Mouse (Mus musculus) liver, embryonic 15.5 days (tissue): ENCODE results near the gene Faap24. TPM values are rescaled to one million over a fixed set of nuclear protein-coding genes. Genes with fewer than 3 reads are reported as not detected.

Experiments
- ATAC-seq: fragments of 200-750 bp; cut with Nextera tagmentation; 2 replicates; pipeline ENCODE4 v1.8.0; 2017; ENCODE audit warnings: moderate number of reproducible peaks, mild to moderate bottlenecking, moderate library complexity; ENCODE audit not compliant: insufficient read depth
- H3K27ac ChIP-seq: fragments of 300-500 bp; sonication (generic); replicated peaks from 2 replicates; pipeline ENCODE4 v1.5.1; 2015; ENCODE audit warnings: mild to moderate bottlenecking, inconsistent platforms
- H3K27me3 ChIP-seq: fragments of 300-500 bp; sonication (generic); 2 replicates; pipeline ENCODE4 v1.6.1; 2015; ENCODE audit warnings: mild to moderate bottlenecking, inconsistent platforms
- H3K36me3 ChIP-seq: fragments of 300-500 bp; sonication (generic); replicated peaks from 2 replicates; pipeline ENCODE4 v1.6.1; 2015; ENCODE audit warnings: moderate library complexity, mild to moderate bottlenecking, inconsistent platforms
- H3K4me1 ChIP-seq: fragments of 300-500 bp; sonication (generic); replicated peaks from 2 replicates; pipeline ENCODE4 v1.6.1; 2015; ENCODE audit warnings: inconsistent platforms
- H3K4me2 ChIP-seq: fragments of 300-500 bp; sonication (generic); 2 replicates; pipeline ENCODE4 v1.6.1; 2015; ENCODE audit warnings: moderate library complexity, mild to moderate bottlenecking, inconsistent platforms
- H3K4me3 ChIP-seq: fragments of 300-500 bp; sonication (generic); replicated peaks from 2 replicates; pipeline ENCODE4 v1.5.1; 2015; ENCODE audit warnings: mild to moderate bottlenecking, inconsistent platforms
- H3K9ac ChIP-seq: fragments of 300-500 bp; sonication (generic); 2 replicates; pipeline ENCODE4 v1.6.1; 2015; ENCODE audit warnings: moderate library complexity, mild to moderate bottlenecking, inconsistent platforms
- H3K9me3 ChIP-seq: fragments of 300-500 bp; sonication (generic); replicated peaks from 2 replicates; pipeline ENCODE4 v1.6.1; 2016; ENCODE audit warnings: inconsistent platforms
- WGBS: fragments of 180-500 bp; shearing (Covaris S2); methylation state at CpG from one replicate; pipeline ENCODE4 v1.1.7; 2015; ENCODE audit warnings: mixed read lengths; ENCODE audit not compliant: insufficient replicate concordance; 5-methylcytosine and 5-hydroxymethylcytosine counted together
- polyA plus RNA-seq: library from polyadenylated mRNA; unstranded; fragments of >200 nt; fragmentation: Nextera tagmentation; extraction: Ambion mirVana; gene quantifications from 2 replicates; pipeline ENCODE4 v1.2.1, GENCODE M21; 2015

Gene Faap24
- polyA plus RNA-seq, 1 experiment from 2014 or later, result 19.7 TPM

- Histone ChIP-seq H3K9ac (no peak overlapping the region), H3K9me3 (no peaks in the 10 kb centered on the region), H3K27ac (no peak overlapping the region), H3K4me2 (no peak overlapping the region), H3K27me3 (no peaks in the 10 kb centered on the region), H3K4me3 (no peak overlapping the region), H3K4me1 (no peaks in the 10 kb centered on the region), H3K36me3 (peaks cover 17% of the 10 kb centered on the region)
- 42% methylated on average over 6 of the region's 6 CpGs for WGBS
- peak; percentile 37; the same call in 1 of the 2 replicates for ATAC-seq
These were observed 10.1 kb downstream of the Faap24 start for GRCm38 (mm10) chr7:35386525-35386952.

DNA sequence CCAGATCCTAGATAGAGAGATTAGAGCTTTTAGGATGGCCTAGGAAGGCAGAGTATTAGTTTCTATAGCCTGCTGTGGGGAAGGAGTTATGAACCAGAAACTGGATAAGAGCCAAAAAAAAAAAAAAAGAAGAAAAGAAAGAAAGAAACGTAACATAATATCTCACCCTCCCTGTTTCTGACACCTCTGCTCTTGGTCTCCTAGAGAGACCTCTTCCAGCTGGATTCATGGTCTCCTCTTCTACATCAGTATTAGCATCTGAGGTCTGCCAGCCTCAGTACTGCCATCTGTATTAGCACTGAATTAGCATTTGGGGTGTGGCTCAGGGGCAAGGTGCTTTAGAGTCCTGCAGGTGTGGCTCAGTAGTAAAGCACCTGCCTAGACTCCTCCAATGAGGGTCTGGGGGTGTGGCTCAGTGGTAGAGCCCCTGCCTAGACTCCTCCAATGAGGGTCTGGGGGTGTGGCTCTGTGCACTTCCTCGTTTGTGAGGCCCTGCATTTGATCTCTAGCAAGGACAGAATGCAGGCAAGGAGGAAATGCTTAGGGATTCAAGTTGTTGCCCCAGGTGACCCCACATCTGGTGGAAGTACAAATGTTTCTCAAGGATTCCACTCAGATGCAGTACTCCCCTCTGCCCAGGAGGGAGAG, 13.8 kb downstream of the Faap24 start:
- Histone ChIP-seq H3K27ac (no peak overlapping the region), H3K9ac (no peak overlapping the region), H3K9me3 (no peaks in the 10 kb centered on the region), H3K4me1 (peaks cover 4% of the 10 kb centered on the region; the same call in 1 of the 2 replicates), H3K4me2 (no peak overlapping the region), H3K4me3 (no peak overlapping the region), H3K27me3 (no peaks in the 10 kb centered on the region; the same call in 1 of the 2 replicates), H3K36me3 (peaks cover 13% of the 10 kb centered on the region; the same call in 1 of the 2 replicates)
- no peak for ATAC-seq
- 28% methylated on average over 2 of the region's 2 CpGs for WGBS

DNA sequence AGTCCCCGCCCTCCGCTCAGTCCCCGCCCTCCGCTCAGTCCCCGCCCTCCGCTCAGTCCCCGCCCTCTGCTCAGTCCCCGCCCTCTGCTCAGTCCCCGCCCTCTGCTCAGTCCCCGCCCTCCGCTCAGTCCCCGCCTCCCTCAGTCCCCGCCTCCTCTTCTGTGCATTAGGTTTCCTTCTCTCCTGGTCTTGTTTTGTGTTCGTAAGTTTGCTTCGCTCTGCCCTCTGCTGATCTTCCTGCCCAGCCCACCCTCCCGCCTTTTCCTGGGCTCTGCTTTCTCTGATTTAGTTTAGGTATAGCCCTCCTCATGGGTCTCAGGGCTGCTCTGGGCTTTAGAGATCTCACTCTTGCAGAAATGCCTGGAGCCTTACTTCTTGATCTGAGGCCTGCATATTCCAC, 14.8 kb downstream of the Faap24 start:
- Histone ChIP-seq H3K4me2 (no peak overlapping the region), H3K36me3 (peaks cover 13% of the 10 kb centered on the region; the same call in 1 of the 2 replicates), H3K9me3 (no peaks in the 10 kb centered on the region), H3K27me3 (no peaks in the 10 kb centered on the region; the same call in 1 of the 2 replicates), H3K4me3 (no peak overlapping the region), H3K9ac (no peak overlapping the region), H3K4me1 (peaks cover 4% of the 10 kb centered on the region; the same call in 1 of the 2 replicates), H3K27ac (no peak overlapping the region)
- no peak for ATAC-seq
- WGBS, result 62% methylated on average over 15 of the region's 16 CpGs

GRCm38 (mm10) chr7:35380351-35380750, 16.3 kb downstream of the Faap24 start:
- Histone ChIP-seq H3K4me1 (peaks cover 4% of the 10 kb centered on the region; the same call in 1 of the 2 replicates), H3K9me3 (no peaks in the 10 kb centered on the region), H3K36me3 (peaks cover 4% of the 10 kb centered on the region; the same call in 1 of the 2 replicates), H3K27me3 (no peaks in the 10 kb centered on the region; the same call in 1 of the 2 replicates), H3K27ac (no peak overlapping the region), H3K4me2 (no peak overlapping the region), H3K4me3 (no peak overlapping the region), H3K9ac (no peak overlapping the region)
- ATAC-seq, result no peak
- WGBS, result 61% methylated on average over 8 of the region's 8 CpGs

GRCm38 (mm10) chr7:35379492-35380119, 17.0 kb downstream of the Faap24 start:
- Histone ChIP-seq H3K36me3 (peaks cover 3% of the 10 kb centered on the region; the same call in 1 of the 2 replicates), H3K4me3 (no peak overlapping the region), H3K27me3 (no peaks in the 10 kb centered on the region; the same call in 1 of the 2 replicates), H3K9me3 (no peaks in the 10 kb centered on the region), H3K4me1 (peaks cover 4% of the 10 kb centered on the region; the same call in 1 of the 2 replicates), H3K4me2 (no peak overlapping the region), H3K9ac (no peak overlapping the region), H3K27ac (no peak overlapping the region)
- WGBS, result 45% methylated on average over 14 of the region's 16 CpGs
- no peak for ATAC-seq

GRCm38 (mm10) chr7:35376623-35377022, 20.0 kb downstream of the Faap24 start:
- Histone ChIP-seq H3K36me3 (no peaks in the 10 kb centered on the region), H3K4me2 (no peak overlapping the region), H3K27ac (no peak overlapping the region), H3K9ac (no peak overlapping the region), H3K9me3 (no peaks in the 10 kb centered on the region), H3K4me1 (peaks cover 4% of the 10 kb centered on the region; the same call in 1 of the 2 replicates), H3K4me3 (no peak overlapping the region), H3K27me3 (no peaks in the 10 kb centered on the region; the same call in 1 of the 2 replicates)
- WGBS, result 80% methylated on average over 9 of the region's 9 CpGs
- ATAC-seq, result no peak

DNA sequence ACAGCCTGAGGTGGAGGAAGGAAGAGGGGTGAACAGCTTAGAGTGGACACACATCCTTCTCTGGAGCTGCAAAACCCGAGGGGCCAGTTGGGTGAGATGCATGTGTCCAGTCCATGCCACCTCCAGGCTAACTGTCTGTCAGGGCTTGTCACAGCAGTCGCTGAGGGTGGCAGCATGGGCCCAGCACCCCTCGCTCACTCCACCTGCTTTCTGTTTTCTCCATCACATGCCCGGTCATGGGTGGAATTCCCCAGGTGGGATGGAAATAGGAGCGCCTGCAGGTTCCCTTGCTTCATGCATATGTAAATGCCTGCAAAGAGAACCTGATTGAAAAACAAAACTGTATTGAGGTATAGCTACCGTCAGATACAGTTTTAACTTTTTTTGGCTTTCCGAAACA, 22.4 kb downstream of the Faap24 start:
- 67% methylated on average over 7 of the region's 7 CpGs for WGBS
- Histone ChIP-seq H3K4me3 (no peak overlapping the region), H3K9ac (no peak overlapping the region), H3K4me1 (no peaks in the 10 kb centered on the region; the same call in 1 of the 2 replicates), H3K9me3 (no peaks in the 10 kb centered on the region), H3K27ac (no peak overlapping the region), H3K27me3 (no peaks in the 10 kb centered on the region; the same call in 1 of the 2 replicates), H3K36me3 (no peaks in the 10 kb centered on the region), H3K4me2 (no peak overlapping the region)
- no peak for ATAC-seq

- H3K9ac ChIP-seq, result no peak overlapping the region
- H3K4me1 ChIP-seq, result no peaks in the 10 kb centered on the region
- no peaks in the 10 kb centered on the region for H3K9me3 ChIP-seq
- H3K27ac ChIP-seq, result no peak overlapping the region
- H3K4me2 ChIP-seq, result no peak overlapping the region
- WGBS, result 56% methylated on average over 16 of the region's 16 CpGs
- 0 out of 2 replicates have a peak, but pooled peaks cover under 1% of the 10 kb centered on the region for H3K36me3 ChIP-seq
- no peak overlapping the region for H3K4me3 ChIP-seq
- ATAC-seq, result no peak
- no peaks in the 10 kb centered on the region for H3K27me3 ChIP-seq
These were observed 23.3 kb downstream of the Faap24 start for GRCm38 (mm10) chr7:35373146-35373989.

- WGBS, result 71% methylated on average over 14 of the region's 14 CpGs
- Histone ChIP-seq H3K27me3 (no peaks in the 10 kb centered on the region), H3K4me3 (no peak overlapping the region), H3K36me3 (0 out of 2 replicates have a peak, but pooled peaks cover 3% of the 10 kb centered on the region), H3K4me1 (no peaks in the 10 kb centered on the region), H3K4me2 (no peak overlapping the region), H3K9me3 (no peaks in the 10 kb centered on the region), H3K27ac (no peak overlapping the region), H3K9ac (no peak overlapping the region)
- no peak for ATAC-seq
These were observed 24.1 kb downstream of the Faap24 start for GRCm38 (mm10) chr7:35372483-35373017.

GRCm38 (mm10) chr7:35371096-35371495, 25.5 kb downstream of the Faap24 start:
- Histone ChIP-seq H3K9me3 (no peaks in the 10 kb centered on the region), H3K36me3 (0 out of 2 replicates have a peak, but pooled peaks cover 6% of the 10 kb centered on the region), H3K27ac (no peak overlapping the region), H3K9ac (no peak overlapping the region), H3K4me1 (no peaks in the 10 kb centered on the region), H3K4me2 (no peak overlapping the region), H3K27me3 (no peaks in the 10 kb centered on the region), H3K4me3 (no peak overlapping the region)
- ATAC-seq, result no peak
- WGBS, result 75% methylated on average over 14 of the region's 14 CpGs
